8 mouse cellular contexts compared by ENCODE assay signal in genomic region chr9:124280576-124281447, GRCm38 (mm10). TPM values are rescaled to one million over a fixed set of nuclear protein-coding genes. Genes with fewer than 3 reads are reported as not detected.
DNase-seq lines count a peak whose midpoint lies in the region; ATAC-seq and TF ChIP-seq lines count a peak whose summit lies in the region.

No protein-coding gene starts in this region.

- peak overlapping the region; percentile 80 for H3K9ac ChIP-seq in hindbrain, embryonic 13.5 days
- H3K9ac ChIP-seq in liver, embryonic 12.5 days: peak overlapping the region; percentile 78

- no peak for DNase-seq in layer of hippocampus, adult 2 months (ENCODE audit: low spot score in 2 of 2)
- no peak for DNase-seq in layer of hippocampus, postnatal 36 days
- peak; percentile 68 for DNase-seq in adrenal gland, postnatal 14 days
- DNase-seq in ovary, postnatal 36 days (ENCODE audit: low spot score): no peak

- WGBS in hindbrain, embryonic 13.5 days: 80% methylated on average over 2 of the region's 2 CpGs
- WGBS in liver, embryonic 12.5 days (ENCODE audit: insufficient replicate concordance): 57% methylated on average over 2 of the region's 2 CpGs

- peak overlapping the region; percentile 80 for H3K4me2 ChIP-seq in hindbrain, embryonic 13.5 days
- H3K4me2 ChIP-seq in liver, embryonic 12.5 days: peak overlapping the region; percentile 73

- peaks cover 21% of the 10 kb centered on the region for H3K4me1 ChIP-seq in hindbrain, embryonic 13.5 days (replicated peaks)
- H3K4me1 ChIP-seq in liver, embryonic 12.5 days: peaks cover 24% of the 10 kb centered on the region

- TF ChIP-seq CTCF in layer of hippocampus, adult 2 months (conservative IDR thresholded peaks at IDR 0.05): no peak

- H3K27me3 ChIP-seq in hindbrain, embryonic 13.5 days: no peaks in the 10 kb centered on the region
- H3K27me3 ChIP-seq in liver, embryonic 12.5 days (replicated peaks): no peaks in the 10 kb centered on the region

- H3K9me3 ChIP-seq in hindbrain, embryonic 13.5 days: peaks cover 15% of the 10 kb centered on the region
- no peaks in the 10 kb centered on the region for H3K9me3 ChIP-seq in liver, embryonic 12.5 days (replicated peaks)

- H3K36me3 ChIP-seq in hindbrain, embryonic 13.5 days: peaks cover 23% of the 10 kb centered on the region
- peaks cover 18% of the 10 kb centered on the region for H3K36me3 ChIP-seq in liver, embryonic 12.5 days

- H3K4me3 ChIP-seq in layer of hippocampus, adult 2 months: peak overlapping the region; percentile 95
- H3K4me3 ChIP-seq in hindbrain, embryonic 13.5 days: peak overlapping the region; percentile 78
- peak overlapping the region; percentile 73 for H3K4me3 ChIP-seq in liver, embryonic 12.5 days

- peak overlapping the region; percentile 94; the same call in 1 of the 2 replicates for H3K27ac ChIP-seq in layer of hippocampus, adult 2 months
- no peak overlapping the region; the same call in 1 of the 2 replicates for H3K27ac ChIP-seq in hindbrain, embryonic 13.5 days
- H3K27ac ChIP-seq in liver, embryonic 12.5 days: no peak overlapping the region

- ATAC-seq in hindbrain, embryonic 13.5 days (ENCODE audit: low FRiP score): no peak
- ATAC-seq in liver, embryonic 12.5 days: no peak
- ATAC-seq in activated CD4-positive, CD25-positive, alpha-beta regulatory T cell, adult 4 months: no peak
- ATAC-seq in granulocyte monocyte progenitor cell, adult 5-6 weeks (replicated peaks; ENCODE audit: poor library complexity, severe bottlenecking): no peak

RNA-seq across cellular contexts. Expression of gene 2010315B03Rik, which starts 31.7 kb away (rescaled TPM):
- total RNA-seq in layer of hippocampus, adult 2 months (2021): 10 to 100 TPM; 18.3 to 19.5 TPM
- 10 to 100 TPM; 18.3 to 19.9 TPM for total RNA-seq in layer of hippocampus, postnatal 36 days (2021)
- total RNA-seq in adrenal gland, postnatal 14 days (2021): 19.6 and 24.0 TPM in 2 replicates
- polyA plus RNA-seq in hindbrain, embryonic 13.5 days (2015; fragmentation: Nextera tagmentation; extraction: Ambion mirVana): 9.5 and 12.0 TPM in 2 replicates
- 3.8 and 4.1 TPM in 2 replicates for polyA plus RNA-seq in liver, embryonic 12.5 days (2016; fragmentation: Nextera tagmentation; extraction: Ambion mirVana)
- polyA plus RNA-seq in activated CD4-positive, CD25-positive, alpha-beta regulatory T cell, adult 4 months (2017; shearing (Covaris generic)): 10 to 100 TPM; 20.6 to 27.3 TPM
- total RNA-seq in granulocyte monocyte progenitor cell, adult 5-6 weeks (2014; fragmentation: Nextera tagmentation): 7.7 and 17.0 TPM in 2 replicates
- 16.2 and 17.2 TPM in 2 replicates for total RNA-seq in granulocyte monocyte progenitor cell, adult 5-6 weeks (2017)
